Mouse (Mus musculus) cortical plate, adult 2 months (tissue): Measurements from ENCODE around the gene Aldh1a3. TPM values are rescaled to one million over a fixed set of nuclear protein-coding genes. Genes with fewer than 3 reads are reported as not detected.

Experiments
- H3K27ac ChIP-seq: fragments of 200-500 bp; 2 replicates; pipeline ENCODE4 v1.5.1; 2012; ENCODE audit warnings: low read length, control low read depth, inconsistent platforms; ENCODE audit not compliant: insufficient read depth
- H3K4me1 ChIP-seq: fragments of 200-500 bp; 2 replicates; pipeline ENCODE4 v1.6.1; 2011; ENCODE audit warnings: low read length; ENCODE audit not compliant: control insufficient read depth, insufficient read depth
- H3K4me3 ChIP-seq: fragments of 200-500 bp; 2 replicates; pipeline ENCODE4 v1.5.1; 2011; ENCODE audit warnings: mild to moderate bottlenecking, low read length, control low read depth; ENCODE audit not compliant: insufficient read depth
- CTCF ChIP-seq: fragments of 200-500 bp; IDR thresholded peaks from 2 replicates; pipeline ENCODE4 v1.5.1; 2011; ENCODE audit warnings: mild to moderate bottlenecking, control low read depth, low read length; ENCODE audit not compliant: insufficient read depth; ENCODE audit errors: extremely low read depth
- POLR2A ChIP-seq: fragments of 200-500 bp; IDR thresholded peaks from 2 replicates; pipeline ENCODE4 v1.6.1; 2011; ENCODE audit warnings: mild to moderate bottlenecking, low read length, control low read depth; ENCODE audit not compliant: insufficient read depth; ENCODE audit errors: extremely low read depth
- polyA plus RNA-seq: library from polyadenylated mRNA; depleted of rRNA; stranded (reverse); fragments of >200 nt; gene quantifications from 2 replicates; pipeline ENCODE4 v1.2.3, GENCODE M21; 2012

Gene Aldh1a3
- polyA plus RNA-seq, 1 experiment: 1.1 TPM

- no peak overlapping the region for H3K27ac ChIP-seq
- TF ChIP-seq POLR2A (no peak), CTCF (no peak)
These were observed 272 bp downstream of the Aldh1a3 start for GRCm38 (mm10) chr7:66427053-66427436.

GRCm38 (mm10) chr7:66421903-66422302 is 5.4 kb downstream of the Aldh1a3 start:
- H3K27ac ChIP-seq: no peak overlapping the region
- H3K4me1 ChIP-seq: no peaks in the 10 kb centered on the region
- H3K4me3 ChIP-seq: no peak overlapping the region
- no peak for TF ChIP-seq CTCF
- no peak for TF ChIP-seq POLR2A

More at GRCm38 (mm10) chr7:66427053-66427436, 272 bp downstream of the Aldh1a3 start:
- peak overlapping the region; percentile 17; the same call in 1 of the 2 replicates for H3K4me3 ChIP-seq
- H3K4me1 ChIP-seq: no peaks in the 10 kb centered on the region

- no peak overlapping the region for H3K27ac ChIP-seq
- no peaks in the 10 kb centered on the region for H3K4me1 ChIP-seq
- TF ChIP-seq CTCF (no peak), POLR2A (no peak)
- no peak overlapping the region for H3K4me3 ChIP-seq
These were observed 8.3 kb downstream of the Aldh1a3 start for GRCm38 (mm10) chr7:66418981-66419380.

- TF ChIP-seq CTCF (no peak), POLR2A (no peak)
- no peaks in the 10 kb centered on the region for H3K4me1 ChIP-seq
- no peak overlapping the region for H3K4me3 ChIP-seq
- no peak overlapping the region for H3K27ac ChIP-seq
These were observed 10.5 kb downstream of the Aldh1a3 start for GRCm38 (mm10) chr7:66416829-66417228.

- no peak overlapping the region for H3K4me3 ChIP-seq
- H3K27ac ChIP-seq: no peak overlapping the region
- H3K4me1 ChIP-seq: no peaks in the 10 kb centered on the region
- TF ChIP-seq CTCF (no peak), POLR2A (no peak)
These were observed 14.2 kb downstream of the Aldh1a3 start for GRCm38 (mm10) chr7:66413093-66413492.

- no peak overlapping the region for H3K27ac ChIP-seq
- TF ChIP-seq CTCF (peak; percentile 71), POLR2A (no peak)
- no peak overlapping the region for H3K4me3 ChIP-seq
- no peaks in the 10 kb centered on the region for H3K4me1 ChIP-seq
These were observed 17.9 kb downstream of the Aldh1a3 start for GRCm38 (mm10) chr7:66409433-66409832.

GRCm38 (mm10) chr7:66406971-66407370 is 20.3 kb downstream of the Aldh1a3 start:
- no peak overlapping the region for H3K4me3 ChIP-seq
- no peak for TF ChIP-seq POLR2A
- TF ChIP-seq CTCF: no peak
- H3K27ac ChIP-seq: no peak overlapping the region
- no peaks in the 10 kb centered on the region for H3K4me1 ChIP-seq

- H3K27ac ChIP-seq: no peak overlapping the region
- H3K4me3 ChIP-seq: no peak overlapping the region
- no peaks in the 10 kb centered on the region for H3K4me1 ChIP-seq
- no peak for TF ChIP-seq CTCF
These were observed 21.2 kb downstream of the Aldh1a3 start for GRCm38 (mm10) chr7:66405951-66406721.

GRCm38 (mm10) chr7:66405541-66405940 is 21.8 kb downstream of the Aldh1a3 start:
- Histone ChIP-seq H3K4me3 (no peak overlapping the region), H3K4me1 (no peaks in the 10 kb centered on the region), H3K27ac (no peak overlapping the region)
- no peak for TF ChIP-seq POLR2A
- no peak for TF ChIP-seq CTCF

- TF ChIP-seq CTCF: no peak
- TF ChIP-seq POLR2A: no peak
- H3K4me3 ChIP-seq: no peak overlapping the region
- H3K27ac ChIP-seq: no peak overlapping the region
- H3K4me1 ChIP-seq: no peaks in the 10 kb centered on the region
These were observed 22.5 kb downstream of the Aldh1a3 start for GRCm38 (mm10) chr7:66404802-66405201.

GRCm38 (mm10) chr7:66404141-66404540 is 23.2 kb downstream of the Aldh1a3 start:
- TF ChIP-seq POLR2A (no peak), CTCF (no peak)
- Histone ChIP-seq H3K4me1 (no peaks in the 10 kb centered on the region), H3K4me3 (no peak overlapping the region), H3K27ac (no peak overlapping the region)

- Histone ChIP-seq H3K4me3 (no peak overlapping the region), H3K27ac (no peak overlapping the region), H3K4me1 (no peaks in the 10 kb centered on the region)
- TF ChIP-seq CTCF (no peak), POLR2A (no peak)
These were observed 24.4 kb downstream of the Aldh1a3 start for GRCm38 (mm10) chr7:66402876-66403275.
